Mouse (Mus musculus): ENCODE measurements around the gene Psmc2. TPM values are rescaled to one million over a fixed set of nuclear protein-coding genes. Genes with fewer than 3 reads are reported as not detected.

The Psmc2 gene
- polyA plus RNA-seq, 2 experiments, result 58.5 to 122 TPM

- no peak for DNase-seq (ENCODE audit: low read depth in 3 of 3, low spot score in 3 of 3)
- Histone ChIP-seq H3K36me3 (replicated peaks; ENCODE audit: control insufficient read depth, insufficient read depth, low read depth) (no peaks in the 10 kb centered on the region), H3K9me3 (ENCODE audit: control insufficient read depth, low read length) (no peaks in the 10 kb centered on the region), H3K4me1 (replicated peaks; ENCODE audit: control insufficient read depth in 2 of 2, insufficient read depth in 2 of 2, low read length in 1 of 2) (peaks cover 0 to 4% of the 10 kb centered on the region in 2 experiments; a peak in 1 of 4 replicates), H3K9ac (replicated peaks) (no peak overlapping the region), H3K4me2 (ENCODE audit: low read depth) (no peak overlapping the region), H3K27ac (no peak overlapping the region), H3K4me3 (ENCODE audit: insufficient read depth in 1 of 2, low read depth in 2 of 2, low read length in 2 of 2) (no peak overlapping the region), H3K27me3 (ENCODE audit: control insufficient read depth, insufficient read depth, low read length) (no peaks in the 10 kb centered on the region)
- ATAC-seq (ENCODE audit: insufficient read depth), result no peak
- TF ChIP-seq CTCF (IDR thresholded peaks at IDR 0.05; ENCODE audit: low read depth), result no peak
- no peak for TF ChIP-seq EP300 (IDR thresholded peaks at IDR 0.05; ENCODE audit: low read depth)
- WGBS (ENCODE audit: insufficient replicate concordance), result 55% methylated on average over 20 of the region's 20 CpGs
These were observed 61.7 kb downstream of the Psmc2 start for GRCm38 (mm10) chr5:21846616-21847290.

GRCm38 (mm10) chr5:21847438-21847837 lies 62.4 kb downstream of the Psmc2 start:
- H3K9ac ChIP-seq (replicated peaks), result no peak overlapping the region
- no peak overlapping the region for H3K27ac ChIP-seq
- WGBS (ENCODE audit: insufficient replicate concordance), result 51% methylated on average over 6 of the region's 6 CpGs
- H3K4me1 ChIP-seq (replicated peaks; ENCODE audit: control insufficient read depth in 2 of 2, insufficient read depth in 2 of 2, low read length in 1 of 2), result peaks cover 0 to 4% of the 10 kb centered on the region in 2 experiments; a peak in 1 of 4 replicates
- H3K36me3 ChIP-seq (replicated peaks; ENCODE audit: control insufficient read depth, insufficient read depth, low read depth), result no peaks in the 10 kb centered on the region
- DNase-seq (ENCODE audit: low read depth in 3 of 3, low spot score in 3 of 3) (no peak), ATAC-seq (ENCODE audit: insufficient read depth) (no peak)
- H3K4me2 ChIP-seq (ENCODE audit: low read depth), result no peak overlapping the region
- H3K4me3 ChIP-seq (ENCODE audit: insufficient read depth in 1 of 2, low read depth in 2 of 2, low read length in 2 of 2), result no peak overlapping the region
- H3K9me3 ChIP-seq (ENCODE audit: control insufficient read depth, low read length), result no peaks in the 10 kb centered on the region
- no peak for TF ChIP-seq CTCF (IDR thresholded peaks at IDR 0.05; ENCODE audit: low read depth)
- H3K27me3 ChIP-seq (ENCODE audit: control insufficient read depth, insufficient read depth, low read length), result no peaks in the 10 kb centered on the region

GRCm38 (mm10) chr5:21851679-21852340 lies 66.7 kb downstream of the Psmc2 start:
- TF ChIP-seq CTCF (IDR thresholded peaks at IDR 0.05; ENCODE audit: low read depth) (no peak), EP300 (IDR thresholded peaks at IDR 0.05; ENCODE audit: low read depth) (no peak)
- Histone ChIP-seq H3K4me2 (ENCODE audit: low read depth) (no peak overlapping the region), H3K36me3 (replicated peaks; ENCODE audit: control insufficient read depth, insufficient read depth, low read depth) (no peaks in the 10 kb centered on the region), H3K9ac (replicated peaks) (no peak overlapping the region), H3K27ac (no peak overlapping the region), H3K4me1 (replicated peaks; ENCODE audit: control insufficient read depth in 2 of 2, insufficient read depth in 2 of 2, low read length in 1 of 2) (peaks cover 0 to 3% of the 10 kb centered on the region in 2 experiments; a peak in 1 of 4 replicates), H3K27me3 (ENCODE audit: control insufficient read depth, insufficient read depth, low read length) (no peaks in the 10 kb centered on the region), H3K9me3 (ENCODE audit: control insufficient read depth, low read length) (no peaks in the 10 kb centered on the region), H3K4me3 (ENCODE audit: insufficient read depth in 1 of 2, low read depth in 2 of 2, low read length in 2 of 2) (no peak overlapping the region)
- 32% methylated on average over 10 of the region's 10 CpGs for WGBS (ENCODE audit: insufficient replicate concordance)
- ATAC-seq (ENCODE audit: insufficient read depth) (no peak), DNase-seq (ENCODE audit: low read depth in 3 of 3, low spot score in 3 of 3) (no peak)

Other genes starting within 250 kb of the Psmc2 start
- 0.43 and 0.93 TPM in 2 replicates for gene Lrrc17, start 241.7 kb upstream of the Psmc2 start, polyA plus RNA-seq (2012; rRNA removed)
- gene Lrrc17, start 241.7 kb upstream of the Psmc2 start, polyA plus RNA-seq (2014; fragmentation: Nextera tagmentation; extraction: Ambion mirVana), result 0.85 and 1.1 TPM in 2 replicates
- 0.08 and 0.14 TPM in 2 replicates for gene Fbxl13, start 139.6 kb upstream of the Psmc2 start, polyA plus RNA-seq (2012; rRNA removed)
- 0.05 and 0.24 TPM in 2 replicates for gene Fbxl13, start 139.6 kb upstream of the Psmc2 start, polyA plus RNA-seq (2014; fragmentation: Nextera tagmentation; extraction: Ambion mirVana)
- gene Armc10, start 139.5 kb upstream of the Psmc2 start, polyA plus RNA-seq (2012; rRNA removed), result 7.2 and 9.0 TPM in 2 replicates
- 7.2 and 7.4 TPM in 2 replicates for gene Armc10, start 139.5 kb upstream of the Psmc2 start, polyA plus RNA-seq (2014; fragmentation: Nextera tagmentation; extraction: Ambion mirVana)
- 1.3 TPM in 2 replicates for gene Napepld, start 83.9 kb upstream of the Psmc2 start, polyA plus RNA-seq (2012; rRNA removed)
- gene Napepld, start 83.9 kb upstream of the Psmc2 start, polyA plus RNA-seq (2014; fragmentation: Nextera tagmentation; extraction: Ambion mirVana), result 1.8 TPM in 2 replicates
- 24.2 and 34.2 TPM in 2 replicates for gene Pmpcb, start 48.1 kb upstream of the Psmc2 start, polyA plus RNA-seq (2012; rRNA removed)
- gene Pmpcb, start 48.1 kb upstream of the Psmc2 start, polyA plus RNA-seq (2014; fragmentation: Nextera tagmentation; extraction: Ambion mirVana), result 47.9 and 48.8 TPM in 2 replicates
- gene Dnajc2, start within 50 bp of the Psmc2 start, polyA plus RNA-seq (2012; rRNA removed), result 6.4 and 14.5 TPM in 2 replicates
- gene Dnajc2, start within 50 bp of the Psmc2 start, polyA plus RNA-seq (2014; fragmentation: Nextera tagmentation; extraction: Ambion mirVana), result 31.4 and 36.9 TPM in 2 replicates
- not detected in 2 replicates for gene Slc26a5, start 80.3 kb downstream of the Psmc2 start, polyA plus RNA-seq (2012; rRNA removed)
- gene Slc26a5, start 80.3 kb downstream of the Psmc2 start, polyA plus RNA-seq (2014; fragmentation: Nextera tagmentation; extraction: Ambion mirVana), result not detected in 2 replicates

All from liver, embryonic 14.5 days (tissue).